Comparison of ENCODE assay signal across 33 mouse cellular contexts in the genomic region with DNA sequence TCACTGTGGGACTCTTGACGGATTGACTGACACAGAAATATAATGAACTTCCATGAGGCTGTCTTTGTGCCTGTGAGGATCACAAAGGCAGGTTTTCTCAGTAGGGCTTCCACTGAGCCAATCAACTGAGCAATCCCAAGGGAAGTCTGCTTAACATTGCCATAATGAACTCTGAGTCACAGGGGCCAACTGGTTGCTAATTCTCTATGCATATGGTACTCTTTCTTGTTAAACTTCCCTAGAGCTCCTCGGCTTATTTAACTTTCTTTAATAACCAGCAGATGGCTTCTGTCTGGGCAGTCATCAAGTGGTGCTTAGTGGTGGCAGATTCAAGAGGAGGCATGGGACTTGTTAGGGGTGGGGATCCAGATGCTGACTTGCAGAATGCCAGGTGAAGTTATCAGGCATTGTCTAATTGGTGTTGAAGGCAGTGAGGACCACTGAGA. TPM values are rescaled to one million over a fixed set of nuclear protein-coding genes. Genes with fewer than 3 reads are reported as not detected.
DNase-seq lines count a peak whose midpoint lies in the region; ATAC-seq and TF ChIP-seq lines count a peak whose summit lies in the region.
"Had no signal": no experiment of that assay in that cellular context is flagged by ENCODE, and none has a peak within 500 bp of the region (broad histone marks: within the 10 kb centered on the region; RNA-seq: fewer than 3 reads in every experiment).

No protein-coding gene starts in this region.

- no peak overlapping the region for H3K9ac ChIP-seq in hindbrain, embryonic 15.5 days
- H3K9ac ChIP-seq in midbrain, embryonic 15.5 days: no peak overlapping the region
- H3K9ac ChIP-seq: embryonic facial prominence, embryonic 12.5 days; heart, embryonic 12.5 days; liver, embryonic 13.5 days had no signal

- TF ChIP-seq CTCF in brain, embryonic 14.5 days (IDR thresholded peaks at IDR 0.05; ENCODE audit: borderline replicate concordance, extremely low read depth, insufficient read depth, insufficient read length): no peak

- ATAC-seq in hindbrain, embryonic 15.5 days (ENCODE audit: low FRiP score, low read depth): peak; percentile 72
- peak; percentile 70 for ATAC-seq in midbrain, embryonic 15.5 days (replicated peaks)
- ATAC-seq: activated CD4-positive, CD25-positive, alpha-beta regulatory T cell, adult 4 months; forebrain, embryonic 14.5 days; intestine, postnatal 0 days had no signal

- no peak for TF ChIP-seq POLR2A in brain, embryonic 14.5 days (IDR thresholded peaks at IDR 0.05; ENCODE audit: borderline replicate concordance, extremely low read depth, insufficient read depth, insufficient read length, poor library complexity, severe bottlenecking)

- no peaks in the 10 kb centered on the region for H3K9me3 ChIP-seq in embryonic facial prominence, embryonic 10.5 days
- H3K9me3 ChIP-seq in hindbrain, embryonic 15.5 days: no peaks in the 10 kb centered on the region
- no peaks in the 10 kb centered on the region for H3K9me3 ChIP-seq in midbrain, embryonic 15.5 days
- H3K9me3 ChIP-seq: embryonic facial prominence, embryonic 12.5 days; heart, embryonic 12.5 days; liver, embryonic 13.5 days had no signal

- peak; percentile 59 for DNase-seq in brain, embryonic 14.5 days (ENCODE audit: low read depth)
- peak; percentile 8 for DNase-seq in embryonic facial prominence, embryonic 10.5 days (ENCODE audit: low spot score)
- DNase-seq in ovary, postnatal 14 days (ENCODE audit: low spot score): no peak
- no peak for DNase-seq in adrenal gland, adult 8-10 months
- no peak for DNase-seq in right cerebral cortex, adult 18-20 months
- DNase-seq: adrenal gland, postnatal 10 days; cerebellum, adult 2 months; cerebellum, postnatal 25 days; heart, postnatal 10 days; kidney, postnatal 25 days; liver, embryonic 13.5 days; lung, adult 2 months; lung, postnatal 14 days; thymus, adult 2 months; thymus, postnatal 4 days had no signal

- no peaks in the 10 kb centered on the region for H3K36me3 ChIP-seq in embryonic facial prominence, embryonic 10.5 days (replicated peaks)
- H3K36me3 ChIP-seq in hindbrain, embryonic 15.5 days: no peaks in the 10 kb centered on the region
- no peaks in the 10 kb centered on the region for H3K36me3 ChIP-seq in midbrain, embryonic 15.5 days (replicated peaks)
- H3K36me3 ChIP-seq: embryonic facial prominence, embryonic 12.5 days; heart, embryonic 12.5 days; liver, embryonic 13.5 days had no signal

- H3K4me2 ChIP-seq in hindbrain, embryonic 15.5 days: no peak overlapping the region
- H3K4me2 ChIP-seq in midbrain, embryonic 15.5 days: no peak overlapping the region
- H3K4me2 ChIP-seq: embryonic facial prominence, embryonic 12.5 days; heart, embryonic 12.5 days; liver, embryonic 13.5 days had no signal

- no peaks in the 10 kb centered on the region for H3K27me3 ChIP-seq in embryonic facial prominence, embryonic 10.5 days (replicated peaks; ENCODE audit: low read depth, poor library complexity, severe bottlenecking)
- no peaks in the 10 kb centered on the region for H3K27me3 ChIP-seq in hindbrain, embryonic 15.5 days
- no peaks in the 10 kb centered on the region for H3K27me3 ChIP-seq in midbrain, embryonic 15.5 days (replicated peaks)
- H3K27me3 ChIP-seq: embryonic facial prominence, embryonic 12.5 days; heart, embryonic 12.5 days; liver, embryonic 13.5 days had no signal

- no peak overlapping the region for H3K4me3 ChIP-seq in embryonic facial prominence, embryonic 10.5 days
- no peak overlapping the region for H3K4me3 ChIP-seq in hindbrain, embryonic 15.5 days
- no peak overlapping the region for H3K4me3 ChIP-seq in midbrain, embryonic 15.5 days
- H3K4me3 ChIP-seq: embryonic facial prominence, embryonic 12.5 days; erythroblast, embryonic 14.5 days; heart, embryonic 12.5 days; layer of hippocampus, adult 2 months; liver, embryonic 13.5 days had no signal

- no peak overlapping the region for H3K27ac ChIP-seq in embryonic facial prominence, embryonic 10.5 days (replicated peaks)
- H3K27ac ChIP-seq in hindbrain, embryonic 15.5 days (replicated peaks): no peak overlapping the region
- no peak overlapping the region for H3K27ac ChIP-seq in midbrain, embryonic 15.5 days
- H3K27ac ChIP-seq: embryonic facial prominence, embryonic 12.5 days; layer of hippocampus, adult 2 months; liver, embryonic 13.5 days had no signal

- peaks cover 3% of the 10 kb centered on the region; the same call in 1 of the 2 replicates for H3K4me1 ChIP-seq in embryonic facial prominence, embryonic 10.5 days
- H3K4me1 ChIP-seq in hindbrain, embryonic 15.5 days (replicated peaks): no peaks in the 10 kb centered on the region
- H3K4me1 ChIP-seq in midbrain, embryonic 15.5 days: no peaks in the 10 kb centered on the region
- H3K4me1 ChIP-seq: embryonic facial prominence, embryonic 12.5 days; heart, embryonic 12.5 days; liver, embryonic 13.5 days had no signal

- 49% methylated on average over 2 of the region's 2 CpGs for WGBS in embryonic facial prominence, embryonic 10.5 days
- WGBS in hindbrain, embryonic 15.5 days: 37% methylated on average over 2 of the region's 2 CpGs
- WGBS in midbrain, embryonic 15.5 days: 36% methylated on average over 2 of the region's 2 CpGs

RNA-seq across cellular contexts. Expression of a gene that starts 23.4 kb away (rescaled TPM):
- polyA plus RNA-seq in brain, embryonic 14.5 days (2012; rRNA removed): not detected in 2 replicates
- not detected in 2 replicates for polyA plus RNA-seq in embryonic facial prominence, embryonic 10.5 days (2016; fragmentation: Nextera tagmentation; extraction: Ambion mirVana)
- polyA plus RNA-seq in hindbrain, embryonic 15.5 days (2015; fragmentation: Nextera tagmentation; extraction: Ambion mirVana): not detected in 2 replicates
- not detected in 2 replicates for polyA plus RNA-seq in midbrain, embryonic 15.5 days (2015; fragmentation: Nextera tagmentation; extraction: Ambion mirVana)
- under 1 TPM in 2 of 4 experiments, not detected in 2; 0.09 to 0.16 TPM for total RNA-seq in adrenal gland, adult 8-10 months (2022)
- total RNA-seq: gastrocnemius, adult 8-10 months; granulocyte monocyte progenitor cell, adult 5-6 weeks; heart, postnatal 10 days; layer of hippocampus, adult 2 months; left cerebral cortex, adult 18-20 months; left cerebral cortex, postnatal 36 days; megakaryocyte, adult 5-6 weeks had no signal
- polyA plus RNA-seq: activated CD4-positive, CD25-positive, alpha-beta regulatory T cell, adult 4 months; C2C12; cerebellum, adult 2 months; embryonic facial prominence, embryonic 12.5 days; erythroblast, embryonic 14.5 days; forebrain, embryonic 14.5 days; frontal cortex, adult 2 months; heart, embryonic 12.5 days; limb, embryonic 14.5 days; neural tube, embryonic 11.5 days had no signal

Comparison
In these comparisons a context has a peak if more than half of its experiments do, and no peak if none do; other contexts are left out.
1. DNase-seq: peak in brain, embryonic 14.5 days (single experiment) and embryonic facial prominence, embryonic 10.5 days (single experiment); none in ovary, postnatal 14 days (single experiment), adrenal gland, adult 8-10 months (single experiment) and right cerebral cortex, adult 18-20 months (single experiment).